Mouse (Mus musculus) liver, postnatal 0 days (tissue): Measurements from ENCODE around the gene Tnnt1.

Experiments
- CTCF ChIP-seq: sonication (generic); IDR thresholded peaks from 2 replicates; pipeline ENCODE4 v1.5.1; 2016; ENCODE audit warnings: antibody characterized with exemption, low read depth
- EP300 ChIP-seq: IDR thresholded peaks from 2 replicates; pipeline ENCODE4 v1.6.1; 2016; ENCODE audit warnings: antibody characterized with exemption, low read depth, mild to moderate bottlenecking

- no peak for TF ChIP-seq CTCF
- no peak for TF ChIP-seq EP300
These were observed 11.3 kb downstream of the Tnnt1 start for GRCm38 (mm10) chr7:4504646-4505435.
